Mouse (Mus musculus): Measurements from ENCODE around the gene Tmem205.

- TF ChIP-seq CTCF (IDR thresholded peaks at IDR 0.05), result no peak
- TF ChIP-seq EP300 (IDR thresholded peaks at IDR 0.05; ENCODE audit: insufficient read depth, low read depth, low read length), result no peak
Observed at GRCm38 (mm10) chr9:21908216-21908615, 19.1 kb downstream of the Tmem205 start.
